ENCODE assay signal across 9 mouse cellular contexts in genomic region chr3:107038156-107038536, GRCm38 (mm10). TPM values are rescaled to one million over a fixed set of nuclear protein-coding genes. Genes with fewer than 3 reads are reported as not detected.
A peak's percentile ranks its signal among the peaks of the same experiment; 100 is the strongest.
DNase-seq lines count a peak whose midpoint lies in the region; ATAC-seq and TF ChIP-seq lines count a peak whose summit lies in the region.
"Had no signal": no experiment of that assay in that cellular context is flagged by ENCODE, and none has a peak within 500 bp of the region (broad histone marks: within the 10 kb centered on the region; RNA-seq: fewer than 3 reads in every experiment).

No protein-coding gene starts in this region.

- H3K4me1 ChIP-seq in heart, postnatal 0 days (ENCODE audit: control insufficient read depth, insufficient read depth) = 0 out of 2 replicates have a peak, but pooled peaks cover 4% of the 10 kb centered on the region
- peaks cover 12% of the 10 kb centered on the region; the same call in 1 of the 2 replicates for H3K4me1 ChIP-seq in hindbrain, postnatal 0 days (ENCODE audit: insufficient read depth, low read length)
- H3K4me1 ChIP-seq in midbrain, embryonic 16.5 days (ENCODE audit: control insufficient read depth, insufficient read depth, low read length) = peaks cover 45% of the 10 kb centered on the region
- H3K4me1 ChIP-seq in cerebellum, adult 2 months (ENCODE audit: control insufficient read depth, insufficient read depth, low read length) = no peaks in the 10 kb centered on the region

- TF ChIP-seq CTCF in heart, postnatal 0 days (IDR thresholded peaks at IDR 0.05; ENCODE audit: low read depth) = no peak
- no peak for TF ChIP-seq CTCF in hindbrain, postnatal 0 days (IDR thresholded peaks at IDR 0.05; ENCODE audit: low read depth)
- TF ChIP-seq CTCF in cerebellum, adult 2 months (IDR thresholded peaks at IDR 0.05; ENCODE audit: borderline replicate concordance, insufficient read depth, low read depth, low read length) = no peak

- no peaks in the 10 kb centered on the region for H3K9me3 ChIP-seq in heart, postnatal 0 days (replicated peaks; ENCODE audit: control insufficient read depth, low read length)
- H3K9me3 ChIP-seq in hindbrain, postnatal 0 days (ENCODE audit: low read length) = no peaks in the 10 kb centered on the region
- no peaks in the 10 kb centered on the region for H3K9me3 ChIP-seq in midbrain, embryonic 16.5 days (replicated peaks; ENCODE audit: control insufficient read depth, low read length, poor library complexity, severe bottlenecking)
- H3K9me3 ChIP-seq: limb, embryonic 12.5 days had no signal

- no peaks in the 10 kb centered on the region for H3K36me3 ChIP-seq in heart, postnatal 0 days (replicated peaks; ENCODE audit: control insufficient read depth, insufficient read depth, low read length)
- no peaks in the 10 kb centered on the region for H3K36me3 ChIP-seq in hindbrain, postnatal 0 days (ENCODE audit: insufficient read depth, low read length)
- H3K36me3 ChIP-seq in midbrain, embryonic 16.5 days (ENCODE audit: control insufficient read depth, insufficient read depth, low read length) = no peaks in the 10 kb centered on the region
- H3K36me3 ChIP-seq: limb, embryonic 12.5 days had no signal

- H3K4me3 ChIP-seq in heart, postnatal 0 days (ENCODE audit: low read depth, low read length) = peak overlapping the region; percentile 66; the same call in 1 of the 2 replicates
- peak overlapping the region; percentile 76 for H3K4me3 ChIP-seq in hindbrain, postnatal 0 days (ENCODE audit: low read length)
- peak overlapping the region; percentile 84 for H3K4me3 ChIP-seq in midbrain, embryonic 16.5 days (ENCODE audit: low read depth, low read length)
- no peak overlapping the region for H3K4me3 ChIP-seq in cerebellum, adult 2 months (replicated peaks; ENCODE audit: insufficient read depth, low read depth, low read length)

- no peak overlapping the region for H3K9ac ChIP-seq in heart, postnatal 0 days (replicated peaks; ENCODE audit: low read depth, low read length)
- H3K9ac ChIP-seq in hindbrain, postnatal 0 days (replicated peaks; ENCODE audit: low read length) = no peak overlapping the region; the same call in 1 of the 2 replicates
- H3K9ac ChIP-seq in midbrain, embryonic 16.5 days (ENCODE audit: low read depth, low read length) = 0 out of 2 replicates have a peak overlapping the region, but pooled peaks have one; percentile 48
- H3K9ac ChIP-seq: limb, embryonic 12.5 days had no signal

- peak overlapping the region; percentile 95; the same call in 1 of the 2 replicates for H3K4me2 ChIP-seq in heart, postnatal 0 days (ENCODE audit: low read depth, low read length)
- H3K4me2 ChIP-seq in hindbrain, postnatal 0 days (ENCODE audit: low read depth, low read length) = peak overlapping the region; percentile 85
- H3K4me2 ChIP-seq in midbrain, embryonic 16.5 days (ENCODE audit: low read length) = peak overlapping the region; percentile 78

- no peak for TF ChIP-seq EP300 in heart, postnatal 0 days (IDR thresholded peaks at IDR 0.05; ENCODE audit: low read depth)

- no peak for ATAC-seq in heart, postnatal 0 days (ENCODE audit: insufficient read depth, low read depth)
- peak; percentile 73 for ATAC-seq in activated CD4-positive, CD25-positive, alpha-beta regulatory T cell, adult 4 months
- no peak for ATAC-seq in hindbrain, postnatal 0 days
- no peak for ATAC-seq in midbrain, embryonic 16.5 days

- no peak overlapping the region for H3K27ac ChIP-seq in heart, postnatal 0 days (ENCODE audit: low read depth)
- no peak overlapping the region for H3K27ac ChIP-seq in hindbrain, postnatal 0 days
- H3K27ac ChIP-seq in midbrain, embryonic 16.5 days (ENCODE audit: low read length) = no peak overlapping the region
- H3K27ac ChIP-seq in cerebellum, adult 2 months (ENCODE audit: insufficient read depth, low read length) = no peak overlapping the region
- H3K27ac ChIP-seq: limb, embryonic 12.5 days had no signal

- peaks cover 22% of the 10 kb centered on the region for H3K27me3 ChIP-seq in heart, postnatal 0 days (ENCODE audit: control insufficient read depth, insufficient read depth, low read length)
- no peaks in the 10 kb centered on the region for H3K27me3 ChIP-seq in hindbrain, postnatal 0 days (ENCODE audit: insufficient read depth, low read length)
- H3K27me3 ChIP-seq in midbrain, embryonic 16.5 days (ENCODE audit: control insufficient read depth, insufficient read depth, low read depth, low read length) = no peaks in the 10 kb centered on the region
- H3K27me3 ChIP-seq in cerebellum, adult 2 months (ENCODE audit: control insufficient read depth, insufficient read depth, low read length) = 0 out of 2 replicates have a peak, but pooled peaks cover 1% of the 10 kb centered on the region

- intact Hi-C loops in heart, postnatal 10 days (cut with DNase I) = no loop called here

- no peak for TF ChIP-seq POLR2A in cerebellum, adult 2 months (IDR thresholded peaks at IDR 0.05; ENCODE audit: borderline replicate concordance, insufficient read depth, low read length)

- no peak for DNase-seq in heart, postnatal 0 days (ENCODE audit: low spot score)
- DNase-seq in heart, postnatal 10 days = no peak
- no peak for DNase-seq in hindbrain, postnatal 0 days (ENCODE audit: low spot score)
- no peak for DNase-seq in retina, embryonic 14.5 days (ENCODE audit: low spot score)
- DNase-seq in gastrocnemius, postnatal 4 days (ENCODE audit: low spot score in 2 of 2) = no peak
- DNase-seq in cerebellum, adult 2 months = no peak

- WGBS in heart, postnatal 0 days = 69% methylated on average over 6 of the region's 6 CpGs
- 76% methylated on average over 6 of the region's 6 CpGs for WGBS in hindbrain, postnatal 0 days
- whole genome bisulfite sequencing in midbrain, embryonic 16.5 days = 81% methylated on average over 6 of the region's 6 CpGs
- 86% methylated on average over 6 of the region's 6 CpGs for WGBS in cerebellum, adult 2 months

RNA-seq across cellular contexts. Expression of gene Kcna3, which starts 2.2 kb away (rescaled TPM):
- total RNA-seq in heart, postnatal 0 days (2014; rRNA removed; ENCODE audit: low replicate concordance) = 1.7 TPM in 1 of 2 replicates, not detected in the other
- polyA plus RNA-seq in heart, postnatal 0 days (2015; fragmentation: Nextera tagmentation; extraction: Ambion mirVana) = 0.10 and 0.19 TPM in 2 replicates
- under 1 TPM; 0.36 to 0.45 TPM for total RNA-seq in heart, postnatal 10 days (2021)
- polyA plus RNA-seq in activated CD4-positive, CD25-positive, alpha-beta regulatory T cell, adult 4 months (2017; shearing (Covaris generic)) = 10 to 100 TPM in 1 of 2 experiments, 1 to 10 TPM in 1; 9.3 to 10.1 TPM
- total RNA-seq in hindbrain, postnatal 0 days (2014; rRNA removed) = 52.0 and 53.9 TPM in 2 replicates
- 9.2 and 11.3 TPM in 2 replicates for polyA plus RNA-seq in hindbrain, postnatal 0 days (2015; fragmentation: Nextera tagmentation; extraction: Ambion mirVana)
- polyA plus RNA-seq in midbrain, embryonic 16.5 days (2015; fragmentation: Nextera tagmentation; extraction: Ambion mirVana) = 16.0 and 17.8 TPM in 2 replicates
- under 1 TPM; 0.54 to 0.98 TPM for total RNA-seq in gastrocnemius, postnatal 4 days (2021)
- 3.3 and 3.9 TPM in 2 replicates for polyA plus RNA-seq in cerebellum, adult 2 months (2012; rRNA removed)
